Mouse (Mus musculus) small intestine, adult 2 months (tissue): Measurements from ENCODE around the gene Gm9376. TPM values are rescaled to one million over a fixed set of nuclear protein-coding genes. Genes with fewer than 3 reads are reported as not detected.
A peak's percentile ranks its signal among the peaks of the same experiment; 100 is the strongest.

Source experiments
- H3K27ac ChIP-seq: fragments of 200-500 bp; 2 replicates; pipeline ENCODE4 v1.5.1; 2012; ENCODE audit warnings: low read depth, low read length, control low read depth, inconsistent platforms; ENCODE audit not compliant: insufficient read depth
- H3K27me3 ChIP-seq: fragments of 200-500 bp; 2 replicates; pipeline ENCODE4 v1.6.1; 2012; ENCODE audit warnings: mild to moderate bottlenecking, moderate library complexity, low read length, inconsistent platforms; ENCODE audit not compliant: control insufficient read depth, insufficient read depth
- H3K36me3 ChIP-seq: fragments of 200-500 bp; 2 replicates; pipeline ENCODE4 v1.6.1; 2012; ENCODE audit warnings: mild to moderate bottlenecking, low read length, control low read depth, inconsistent platforms; ENCODE audit not compliant: control insufficient read depth, insufficient read depth
- H3K4me1 ChIP-seq: fragments of 200-500 bp; 2 replicates; pipeline ENCODE4 v1.6.1; 2012; ENCODE audit warnings: low read length, inconsistent platforms, mixed read lengths; ENCODE audit not compliant: control insufficient read depth, insufficient read depth, insufficient read length
- H3K4me3 ChIP-seq: fragments of 200-500 bp; 2 replicates; pipeline ENCODE4 v1.5.1; 2012; ENCODE audit warnings: low read depth, mild to moderate bottlenecking, control low read depth, inconsistent platforms, low read length, moderate library complexity
- CTCF ChIP-seq: fragments of 200-500 bp; IDR thresholded peaks from 2 replicates; pipeline ENCODE4 v1.5.1; 2012; ENCODE audit warnings: low read depth, mild to moderate bottlenecking, control low read depth, inconsistent platforms, low read length, moderate library complexity, mixed read lengths; ENCODE audit not compliant: insufficient replicate concordance, insufficient read length; ENCODE audit errors: extremely low read depth
- POLR2A ChIP-seq: fragments of 200-500 bp; IDR thresholded peaks from 2 replicates; pipeline ENCODE4 v1.6.1; 2012; ENCODE audit warnings: low read depth, mild to moderate bottlenecking, control low read depth, inconsistent platforms, low read length, moderate library complexity
- WGBS: fragments of 180-500 bp; shearing (Covaris S2); methylation state at CpG from one replicate; pipeline ENCODE4 v1.1.7; 2018; 5-methylcytosine and 5-hydroxymethylcytosine counted together
- polyA plus RNA-seq: library from polyadenylated mRNA; depleted of rRNA; stranded (reverse); fragments of >200 nt; gene quantifications from 2 replicates; pipeline ENCODE4 v1.2.3, GENCODE M21; 2012

Gene Gm9376
- polyA plus RNA-seq, 1 experiment: not detected

GRCm38 (mm10) chr14:118234541-118235210 lies 32.1 kb upstream of the Gm9376 start:
- TF ChIP-seq POLR2A: no peak
- no peak for TF ChIP-seq CTCF
- WGBS: 3% methylated on average over 77 of the region's 84 CpGs
- Histone ChIP-seq H3K4me3 (peak overlapping the region; percentile 59), H3K36me3 (no peaks in the 10 kb centered on the region), H3K4me1 (peaks cover 22% of the 10 kb centered on the region), H3K27me3 (peaks cover 78% of the 10 kb centered on the region), H3K27ac (no peak overlapping the region)

GRCm38 (mm10) chr14:118235361-118235972 lies 31.3 kb upstream of the Gm9376 start:
- WGBS: 1% methylated on average over 62 of the region's 62 CpGs
- Histone ChIP-seq H3K4me1 (peaks cover 22% of the 10 kb centered on the region), H3K27me3 (peaks cover 75% of the 10 kb centered on the region), H3K36me3 (no peaks in the 10 kb centered on the region), H3K27ac (no peak overlapping the region), H3K4me3 (peak overlapping the region; percentile 59)
- TF ChIP-seq CTCF (no peak), POLR2A (no peak)

GRCm38 (mm10) chr14:118235973-118236885 lies 30.5 kb upstream of the Gm9376 start:
- TF ChIP-seq CTCF (no peak), POLR2A (no peak)
- H3K4me1 ChIP-seq: peaks cover 20% of the 10 kb centered on the region
- no peaks in the 10 kb centered on the region for H3K36me3 ChIP-seq
- H3K27me3 ChIP-seq: peaks cover 69% of the 10 kb centered on the region
- no peak overlapping the region for H3K27ac ChIP-seq
- H3K4me3 ChIP-seq: peak overlapping the region; percentile 59
- WGBS: 1% methylated on average over 73 of the region's 73 CpGs

GRCm38 (mm10) chr14:118236886-118237289 lies 29.9 kb upstream of the Gm9376 start, which contains the start of gene Sox21:
TSS of gene Sox21 (minus strand) at chr14:118237030.
- no peaks in the 10 kb centered on the region for H3K36me3 ChIP-seq
- H3K27me3 ChIP-seq: peaks cover 62% of the 10 kb centered on the region
- under 1% methylated on average over 34 of the region's 34 CpGs for WGBS
- H3K4me1 ChIP-seq: peaks cover 20% of the 10 kb centered on the region
- peak within 1 kb of the TSS; percentile 59 for H3K4me3 ChIP-seq
- H3K27ac ChIP-seq: no peak within 1 kb of the TSS
- TF ChIP-seq CTCF: no peak
- no peak for TF ChIP-seq POLR2A

GRCm38 (mm10) chr14:118237786-118238185 lies 29.0 kb upstream of the Gm9376 start:
- 13% methylated on average over 6 of the region's 6 CpGs for WGBS

GRCm38 (mm10) chr14:118239351-118239750 lies 27.4 kb upstream of the Gm9376 start:
- Histone ChIP-seq H3K36me3 (no peaks in the 10 kb centered on the region), H3K4me3 (no peak overlapping the region), H3K27ac (no peak overlapping the region), H3K27me3 (peaks cover 49% of the 10 kb centered on the region), H3K4me1 (peaks cover 20% of the 10 kb centered on the region)
- 18% methylated on average over 8 of the region's 8 CpGs for WGBS
- TF ChIP-seq POLR2A (no peak), CTCF (no peak)

More at GRCm38 (mm10) chr14:118237786-118238185, 29.0 kb upstream of the Gm9376 start:
- Histone ChIP-seq H3K4me1 (peaks cover 20% of the 10 kb centered on the region), H3K27ac (no peak overlapping the region), H3K27me3 (peaks cover 56% of the 10 kb centered on the region), H3K4me3 (no peak overlapping the region), H3K36me3 (no peaks in the 10 kb centered on the region)
- TF ChIP-seq POLR2A: no peak
- TF ChIP-seq CTCF: no peak

GRCm38 (mm10) chr14:118241416-118241815 lies 25.3 kb upstream of the Gm9376 start:
- WGBS: 66% methylated on average over 2 of the region's 2 CpGs
- no peaks in the 10 kb centered on the region for H3K36me3 ChIP-seq
- H3K27me3 ChIP-seq: peaks cover 29% of the 10 kb centered on the region
- no peak overlapping the region for H3K4me3 ChIP-seq
- H3K27ac ChIP-seq: no peak overlapping the region
- TF ChIP-seq CTCF (no peak), POLR2A (no peak)
- H3K4me1 ChIP-seq: peaks cover 3% of the 10 kb centered on the region; the same call in 1 of the 2 replicates
